Mouse (Mus musculus) forebrain, embryonic 16.5 days (tissue): Measurements from ENCODE around the gene Smdt1. TPM values are rescaled to one million over a fixed set of nuclear protein-coding genes. Genes with fewer than 3 reads are reported as not detected.
A peak's percentile ranks its signal among the peaks of the same experiment; 100 is the strongest.

Experiments
- ATAC-seq: fragments of 200-750 bp; cut with Nextera tagmentation; 2 replicates; pipeline ENCODE4 v1.8.0; 2017; ENCODE audit warnings: mild to moderate bottlenecking, moderate library complexity
- H3K27ac ChIP-seq: fragments of 300-500 bp; sonication (generic); 2 replicates; pipeline ENCODE4 v1.5.1; 2014; ENCODE audit warnings: low read length, control low read depth
- H3K27me3 ChIP-seq: fragments of 300-500 bp; sonication (generic); replicated peaks from 2 replicates; pipeline ENCODE4 v1.6.1; 2014; ENCODE audit warnings: low read length; ENCODE audit not compliant: control insufficient read depth, insufficient read depth
- H3K36me3 ChIP-seq: fragments of 300-500 bp; sonication (generic); 2 replicates; pipeline ENCODE4 v1.6.1; 2014; ENCODE audit not compliant: control insufficient read depth, insufficient read depth
- H3K4me1 ChIP-seq: fragments of 300-500 bp; sonication (generic); replicated peaks from 2 replicates; pipeline ENCODE4 v1.6.1; 2014; ENCODE audit warnings: low read length; ENCODE audit not compliant: control insufficient read depth, insufficient read depth
- H3K4me2 ChIP-seq: fragments of 300-500 bp; sonication (generic); 2 replicates; pipeline ENCODE4 v1.6.1; 2014; ENCODE audit warnings: mild to moderate bottlenecking, low read length, control low read depth
- H3K4me3 ChIP-seq: fragments of 300-500 bp; sonication (generic); replicated peaks from 2 replicates; pipeline ENCODE4 v1.5.1; 2014; ENCODE audit warnings: mild to moderate bottlenecking, low read length, control low read depth
- H3K9ac ChIP-seq: fragments of 300-500 bp; sonication (generic); replicated peaks from 2 replicates; pipeline ENCODE4 v1.6.1; 2014; ENCODE audit warnings: low read depth, low read length, control low read depth
- H3K9me3 ChIP-seq: fragments of 300-500 bp; sonication (generic); 2 replicates; pipeline ENCODE4 v1.6.1; 2016; ENCODE audit warnings: low read length; ENCODE audit not compliant: control insufficient read depth
- WGBS: fragments of 180-500 bp; shearing (Covaris S2); extraction: QIAGEN DNeasy Blood & Tissue Kit; methylation state at CpG from one replicate; pipeline ENCODE4 v1.1.7; 2014; 5-methylcytosine and 5-hydroxymethylcytosine counted together
- polyA plus RNA-seq: library from polyadenylated mRNA; unstranded; fragments of >200 nt; fragmentation: Nextera tagmentation; extraction: Ambion mirVana; gene quantifications from 2 replicates; pipeline ENCODE4 v1.2.1, GENCODE M21; 2015

Smdt1 gene
- polyA plus RNA-seq, 1 experiment from 2014 or later: 282 TPM

DNA sequence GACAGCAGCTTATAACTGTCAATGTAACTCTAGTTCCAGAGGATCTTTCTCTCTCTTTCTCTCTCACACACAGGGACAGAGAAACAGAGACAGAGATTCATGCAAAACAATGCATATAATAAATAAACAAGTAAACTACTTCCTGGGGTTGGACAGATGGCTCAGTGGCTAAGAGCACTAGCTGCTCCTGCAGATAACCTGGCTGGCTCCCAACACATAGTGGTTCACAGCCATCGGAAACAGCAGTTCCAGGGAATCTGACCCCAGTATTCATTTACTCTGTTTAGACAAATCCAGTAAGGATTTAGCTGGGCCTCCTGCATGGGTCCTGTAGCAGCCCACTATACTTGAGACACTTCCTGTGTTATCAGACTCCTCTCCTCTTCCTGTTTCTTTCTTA is 19.1 kb upstream of the Smdt1 start:
- WGBS: 67% methylated on average over 1 of the region's 1 CpGs
- no peaks in the 10 kb centered on the region for H3K36me3 ChIP-seq
- H3K27me3 ChIP-seq: no peaks in the 10 kb centered on the region
- H3K4me3 ChIP-seq: no peak overlapping the region
- H3K4me1 ChIP-seq: no peaks in the 10 kb centered on the region
- no peak overlapping the region for H3K4me2 ChIP-seq
- ATAC-seq: no peak
- H3K27ac ChIP-seq: no peak overlapping the region
- H3K9me3 ChIP-seq: no peaks in the 10 kb centered on the region
- H3K9ac ChIP-seq: no peak overlapping the region

DNA sequence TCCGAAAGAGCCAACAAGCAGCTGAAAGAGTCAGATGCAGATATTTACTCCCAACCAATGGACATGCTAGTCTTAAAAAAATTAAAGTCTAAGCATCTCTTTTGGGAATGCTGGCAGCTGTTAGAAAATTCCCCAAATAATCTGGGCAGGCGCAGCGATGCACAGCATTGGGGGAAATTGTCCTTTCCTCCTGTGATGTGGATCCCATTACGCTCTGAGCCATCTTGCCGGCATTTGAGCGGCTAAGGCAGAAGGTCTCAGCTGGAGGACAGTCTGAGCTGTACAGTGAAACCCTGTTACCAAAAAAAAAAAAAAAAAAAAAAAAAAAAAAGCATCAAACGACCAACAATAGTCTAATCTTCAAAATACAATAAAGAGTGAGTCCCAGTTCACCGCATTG is 16.6 kb upstream of the Smdt1 start:
- Histone ChIP-seq H3K27ac (no peak overlapping the region), H3K27me3 (no peaks in the 10 kb centered on the region), H3K4me2 (no peak overlapping the region), H3K4me1 (no peaks in the 10 kb centered on the region), H3K4me3 (no peak overlapping the region), H3K9me3 (no peaks in the 10 kb centered on the region), H3K9ac (no peak overlapping the region), H3K36me3 (no peaks in the 10 kb centered on the region)
- WGBS: 85% methylated on average over 8 of the region's 8 CpGs
- ATAC-seq: no peak

DNA sequence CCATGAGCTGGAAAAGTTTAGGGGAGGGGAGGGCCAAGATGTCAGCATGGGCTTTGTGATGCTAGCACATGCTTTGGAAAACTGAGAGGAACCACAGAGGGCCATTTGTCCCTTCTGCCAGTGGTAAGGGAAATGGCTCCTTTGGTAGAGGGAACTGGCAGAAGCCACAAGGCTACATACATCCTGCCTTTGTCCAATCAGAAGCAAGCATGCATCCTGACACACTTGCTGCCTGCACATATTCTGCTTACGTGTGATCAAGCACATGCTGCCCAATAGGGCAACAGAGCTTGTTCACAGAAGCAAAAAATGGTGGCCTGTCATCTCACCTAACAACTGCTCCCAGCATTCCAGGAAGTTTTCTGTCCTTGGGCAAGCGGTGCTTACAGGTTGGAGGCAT is 13.4 kb upstream of the Smdt1 start:
- no peaks in the 10 kb centered on the region for H3K9me3 ChIP-seq
- H3K9ac ChIP-seq: no peak overlapping the region
- no peaks in the 10 kb centered on the region for H3K4me1 ChIP-seq
- no peaks in the 10 kb centered on the region for H3K36me3 ChIP-seq
- no peak overlapping the region for H3K4me2 ChIP-seq
- H3K27ac ChIP-seq: no peak overlapping the region
- no peaks in the 10 kb centered on the region for H3K27me3 ChIP-seq
- no peak for ATAC-seq
- WGBS: 81% methylated on average over 2 of the region's 2 CpGs
- no peak overlapping the region for H3K4me3 ChIP-seq

DNA sequence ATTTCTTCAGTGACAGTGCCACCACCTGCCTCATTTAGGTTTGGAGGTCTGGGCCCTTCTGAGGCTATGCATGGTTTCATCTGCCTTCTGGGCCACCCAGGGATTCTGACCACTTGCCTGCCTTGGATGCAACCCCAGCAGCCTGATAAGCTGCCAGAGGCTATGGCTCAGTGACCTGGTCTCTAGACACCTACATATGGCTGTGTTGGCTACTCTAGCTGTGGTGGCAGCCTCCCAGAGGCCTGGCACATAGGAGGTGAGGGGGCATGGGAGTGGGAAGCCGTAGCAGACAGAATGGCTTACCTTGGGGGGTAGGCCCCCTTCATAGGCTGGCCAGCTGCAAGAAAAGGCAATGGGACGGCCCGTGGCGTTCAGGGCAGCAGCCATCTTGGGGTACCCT is 3.6 kb upstream of the Smdt1 start:
- H3K4me2 ChIP-seq: no peak overlapping the region

DNA sequence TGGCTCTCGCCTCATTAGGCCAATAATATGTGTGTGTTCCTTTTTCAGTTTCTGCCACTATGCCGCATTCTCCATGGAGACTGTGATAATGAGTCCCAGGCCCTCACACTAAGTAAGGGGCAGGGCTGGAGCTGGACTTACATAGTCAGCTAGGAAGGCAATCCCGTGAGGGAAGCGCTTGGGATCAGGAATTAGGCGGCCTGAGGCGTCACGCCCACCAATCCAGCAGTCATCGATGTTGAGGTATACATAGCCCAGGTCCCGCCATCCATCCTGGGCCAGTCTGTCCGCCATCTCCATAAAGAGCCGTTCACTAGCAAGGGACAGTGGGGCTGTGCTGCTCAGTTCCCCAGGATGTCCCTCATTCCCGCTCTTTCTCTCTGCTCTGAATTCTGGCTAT is 2.1 kb upstream of the Smdt1 start:
- Histone ChIP-seq H3K4me2 (no peak overlapping the region), H3K9ac (no peak overlapping the region), H3K4me3 (no peak overlapping the region), H3K27me3 (peaks cover 7% of the 10 kb centered on the region), H3K4me1 (peaks cover 19% of the 10 kb centered on the region), H3K27ac (no peak overlapping the region), H3K9me3 (no peaks in the 10 kb centered on the region), H3K36me3 (peaks cover 3% of the 10 kb centered on the region; the same call in 1 of the 2 replicates)
- 62% methylated on average over 12 of the region's 12 CpGs for WGBS
- ATAC-seq: no peak

More for the DNA sequence above, 3.6 kb upstream of the Smdt1 start:
- Histone ChIP-seq H3K36me3 (peaks cover 3% of the 10 kb centered on the region; the same call in 1 of the 2 replicates), H3K27me3 (peaks cover 1% of the 10 kb centered on the region), H3K4me3 (no peak overlapping the region), H3K27ac (no peak overlapping the region), H3K4me1 (peaks cover 14% of the 10 kb centered on the region), H3K9me3 (no peaks in the 10 kb centered on the region), H3K9ac (no peak overlapping the region)
- 100% methylated on average over 4 of the region's 4 CpGs for WGBS
- no peak for ATAC-seq

DNA sequence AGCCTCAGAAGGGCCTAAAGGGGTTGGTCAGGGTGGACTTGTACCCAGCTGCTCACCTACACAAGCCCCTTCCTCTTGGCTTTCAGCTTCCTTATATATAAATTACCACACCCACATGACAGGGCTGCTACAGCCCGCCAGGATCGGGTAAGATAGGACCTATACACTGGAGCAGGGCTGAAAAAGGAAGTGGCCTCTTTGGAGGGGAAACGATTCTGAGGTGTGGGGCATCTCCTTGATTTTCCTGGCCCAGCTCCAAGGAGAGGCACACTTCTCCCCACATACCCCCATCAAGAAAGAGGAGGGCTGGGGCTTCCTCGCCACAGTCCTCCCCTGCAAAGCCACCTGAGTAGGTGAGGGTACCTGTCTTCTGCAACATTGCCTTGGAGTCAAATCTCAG is 884 bp upstream of the Smdt1 start:
- ATAC-seq: no peak

DNA sequence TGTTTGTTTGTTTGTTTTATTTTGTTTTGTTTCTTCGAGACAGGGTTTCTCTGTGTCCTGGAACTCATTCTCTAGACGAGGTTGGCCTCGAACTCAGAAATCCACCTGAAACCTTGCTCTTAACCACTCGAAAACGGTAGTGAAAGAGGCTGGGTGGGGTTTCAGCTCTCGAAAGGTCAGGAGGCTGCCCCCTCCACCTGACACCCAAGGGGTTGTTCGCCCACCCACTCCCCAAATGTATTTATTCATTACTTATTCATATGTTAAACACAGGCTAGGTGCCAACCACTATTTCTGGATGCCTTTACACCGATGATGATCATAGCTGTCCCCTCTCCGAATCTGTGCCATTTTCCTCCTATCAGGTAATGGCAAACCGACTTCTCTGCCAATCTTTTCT is 391 bp downstream of the Smdt1 start:
- Histone ChIP-seq H3K9ac (peak overlapping the region; percentile 58), H3K27ac (no peak overlapping the region; the same call in 1 of the 2 replicates), H3K4me1 (peaks cover 19% of the 10 kb centered on the region), H3K27me3 (peaks cover 7% of the 10 kb centered on the region), H3K4me3 (peak overlapping the region; percentile 63), H3K4me2 (peak overlapping the region; percentile 49), H3K9me3 (no peaks in the 10 kb centered on the region), H3K36me3 (peaks cover 3% of the 10 kb centered on the region; the same call in 1 of the 2 replicates)
- WGBS: 53% methylated on average over 10 of the region's 10 CpGs
- ATAC-seq: no peak

More for the DNA sequence above, 884 bp upstream of the Smdt1 start:
- peaks cover 3% of the 10 kb centered on the region; the same call in 1 of the 2 replicates for H3K36me3 ChIP-seq
- H3K4me3 ChIP-seq: peak overlapping the region; percentile 63
- H3K9ac ChIP-seq: peak overlapping the region; percentile 58
- peak overlapping the region; percentile 49 for H3K4me2 ChIP-seq
- H3K27ac ChIP-seq: no peak overlapping the region
- peaks cover 7% of the 10 kb centered on the region for H3K27me3 ChIP-seq
- H3K4me1 ChIP-seq: peaks cover 19% of the 10 kb centered on the region
- H3K9me3 ChIP-seq: no peaks in the 10 kb centered on the region
- 29% methylated on average over 4 of the region's 4 CpGs for WGBS

DNA sequence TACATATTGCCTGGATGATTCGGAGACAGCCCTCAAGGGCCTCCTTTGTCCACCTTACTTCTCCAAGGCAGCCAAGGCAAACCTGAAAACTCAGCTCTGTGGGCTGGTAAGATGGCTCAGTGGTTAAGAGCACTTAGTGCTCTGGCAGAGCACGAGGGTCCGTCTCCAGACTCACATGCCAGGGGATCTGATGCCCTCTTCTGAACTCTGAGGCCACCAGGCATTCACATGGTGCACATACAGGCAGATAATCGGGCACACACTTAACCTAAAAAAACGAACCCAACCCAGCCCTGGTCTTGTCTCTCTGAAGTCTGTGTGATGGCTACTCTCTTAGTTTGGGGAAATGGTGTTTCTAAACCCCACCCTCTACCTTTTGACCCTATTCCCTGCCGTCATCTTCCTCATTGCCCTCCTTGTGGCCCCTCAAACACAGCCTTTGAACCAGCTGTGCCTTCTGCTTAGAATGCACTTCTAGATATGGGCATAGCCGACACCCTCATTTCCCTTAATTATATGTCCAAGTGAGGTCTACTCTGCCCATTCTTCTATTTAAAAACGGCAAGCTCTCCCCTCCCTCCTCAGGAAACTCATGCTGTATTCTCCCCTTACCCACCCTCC is 985 bp downstream of the Smdt1 start:
- H3K4me2 ChIP-seq: no peak overlapping the region
- H3K9me3 ChIP-seq: no peaks in the 10 kb centered on the region
- peaks cover 3% of the 10 kb centered on the region; the same call in 1 of the 2 replicates for H3K36me3 ChIP-seq
- no peak overlapping the region for H3K27ac ChIP-seq
- H3K27me3 ChIP-seq: peaks cover 7% of the 10 kb centered on the region
- peaks cover 19% of the 10 kb centered on the region for H3K4me1 ChIP-seq
- H3K4me3 ChIP-seq: no peak overlapping the region
- no peak overlapping the region for H3K9ac ChIP-seq
- no peak for ATAC-seq
- WGBS: 80% methylated on average over 8 of the region's 8 CpGs

DNA sequence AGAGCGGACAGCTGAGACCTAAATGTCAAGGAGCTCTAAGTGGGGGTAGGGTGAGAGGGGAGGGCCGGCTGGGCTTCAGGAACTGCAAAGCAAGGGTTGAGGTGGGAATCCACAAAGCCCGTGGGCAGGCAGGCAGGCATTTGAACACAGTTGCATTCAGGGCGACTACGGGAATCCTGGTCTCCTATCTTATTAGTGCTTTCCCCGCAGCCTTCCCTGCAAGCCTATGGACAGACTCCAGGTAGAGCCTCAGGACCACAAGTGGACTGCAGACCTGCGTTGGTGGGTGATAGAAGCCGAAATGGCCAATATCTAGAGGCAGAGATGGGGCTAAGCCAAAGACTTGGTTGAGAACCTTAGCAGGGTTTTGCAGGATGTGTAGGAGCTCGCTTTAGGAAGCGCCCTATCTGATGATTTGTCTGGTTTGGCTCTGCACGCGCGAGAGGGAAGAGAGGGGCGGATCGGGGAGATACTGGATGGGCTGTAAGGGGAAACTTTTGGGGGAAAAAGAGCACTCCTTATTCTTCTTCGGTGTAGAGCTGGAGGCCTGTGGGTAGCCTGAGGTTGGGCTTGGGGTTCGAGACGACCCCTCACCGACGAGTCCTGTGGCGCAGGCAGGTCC is 1.8 kb downstream of the Smdt1 start:
- Histone ChIP-seq H3K27me3 (peaks cover 7% of the 10 kb centered on the region), H3K4me3 (no peak overlapping the region; the same call in 1 of the 2 replicates), H3K4me1 (peaks cover 19% of the 10 kb centered on the region), H3K4me2 (peak overlapping the region; percentile 45), H3K27ac (no peak overlapping the region), H3K36me3 (0 out of 2 replicates have a peak, but pooled peaks cover 3% of the 10 kb centered on the region), H3K9me3 (no peaks in the 10 kb centered on the region), H3K9ac (peak overlapping the region; percentile 40)
- WGBS: 42% methylated on average over 21 of the region's 21 CpGs
- no peak for ATAC-seq
